Mouse (Mus musculus): Measurements from ENCODE around the gene Gm3383.
"Not testable (repeated sequence)": the region's sequence is repeated elsewhere in the genome, so short reads cannot be mapped to it uniquely, and the experiment has no call there.

- not testable (repeated sequence) for TF ChIP-seq POLR2A (IDR thresholded peaks at IDR 0.05; ENCODE audit: borderline replicate concordance, extremely low read depth, low read depth, low read length); CTCF (IDR thresholded peaks at IDR 0.05; ENCODE audit: insufficient read depth, low read length)
These were observed 5.0 kb upstream of the Gm3383 start for GRCm38 (mm10) chr14:5812699-5813356.

Measured in lung, adult 2 months (tissue).